Mouse (Mus musculus): ENCODE data around the gene Chst14.
A peak's percentile ranks its signal among the peaks of the same experiment; 100 is the strongest.

The Chst14 gene

DNA sequence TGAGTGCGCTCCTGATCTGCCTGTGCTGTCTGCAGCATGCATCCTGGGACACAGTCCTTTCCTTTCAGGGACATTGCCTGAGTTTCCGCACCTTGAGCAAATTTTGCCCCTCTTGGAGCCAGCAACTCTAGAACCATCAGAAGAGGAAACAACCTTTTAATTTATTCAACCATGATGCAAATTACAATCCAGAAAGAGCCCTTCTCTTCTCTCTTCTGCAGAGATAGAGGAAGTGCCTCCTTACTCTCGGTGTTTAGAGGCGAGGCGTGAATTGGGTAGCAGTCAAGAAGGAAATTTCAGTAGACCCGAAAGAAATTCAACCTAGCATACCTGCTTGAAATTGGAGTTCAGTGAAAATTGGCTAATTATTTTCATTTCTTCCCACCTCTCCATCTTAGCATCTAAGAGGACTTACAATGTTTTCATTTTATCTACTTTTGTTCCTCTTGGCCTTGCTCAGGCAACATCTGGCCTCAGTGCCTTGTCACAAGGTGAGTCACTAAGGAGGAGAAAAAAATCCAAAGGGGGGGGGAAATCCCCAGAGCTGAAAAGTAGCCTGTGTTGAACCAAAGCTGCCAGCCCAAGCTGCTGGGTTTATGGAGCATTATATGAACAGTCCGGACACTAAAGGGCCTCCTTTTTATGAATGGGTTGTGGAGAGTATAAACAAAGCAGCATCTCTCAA is 20.7 kb upstream of the Chst14 start:
- no peak for DNase-seq (ENCODE audit: low spot score in 2 of 2)

DNA sequence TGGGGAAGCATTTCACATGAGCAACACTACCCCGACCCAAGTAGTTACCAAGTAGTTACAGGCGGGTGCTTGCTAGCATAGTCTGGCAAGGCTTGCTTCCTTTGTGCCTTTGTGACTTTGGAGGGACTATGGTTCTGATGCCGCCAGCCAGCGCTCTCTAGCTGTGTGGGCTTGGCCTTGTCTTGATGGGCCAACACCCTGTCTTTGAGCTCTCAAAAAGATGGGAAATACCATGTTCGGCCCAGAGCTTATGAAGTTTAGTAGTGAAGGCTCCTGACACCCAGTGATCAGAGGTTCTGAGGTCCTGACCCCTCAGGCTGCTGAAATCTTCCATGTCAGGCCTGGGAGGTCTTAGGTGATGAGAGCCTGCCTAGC is 20.2 kb upstream of the Chst14 start:
- DNase-seq (ENCODE audit: low spot score in 2 of 2) = no peak

DNA sequence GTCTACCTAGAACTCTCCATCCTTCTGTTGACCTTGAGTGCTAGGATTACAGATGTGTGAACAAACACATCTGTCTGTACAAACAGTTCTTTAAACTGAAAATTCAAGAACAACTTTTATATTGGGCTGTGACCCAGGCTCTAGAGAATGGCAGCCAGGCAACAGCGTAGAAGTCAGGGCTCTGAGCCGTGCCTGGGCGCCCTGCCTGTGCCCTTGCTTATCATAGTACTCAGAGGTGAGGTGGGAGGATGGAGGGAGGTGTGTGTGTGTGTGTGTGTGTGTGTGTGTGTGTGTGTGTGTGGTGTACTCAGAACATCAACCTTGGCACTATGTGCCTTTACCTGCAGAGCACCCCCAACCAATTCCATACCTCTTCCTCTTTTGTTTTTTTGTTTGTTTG is 18.5 kb upstream of the Chst14 start:
- DNase-seq (ENCODE audit: low spot score in 2 of 2) = no peak

DNA sequence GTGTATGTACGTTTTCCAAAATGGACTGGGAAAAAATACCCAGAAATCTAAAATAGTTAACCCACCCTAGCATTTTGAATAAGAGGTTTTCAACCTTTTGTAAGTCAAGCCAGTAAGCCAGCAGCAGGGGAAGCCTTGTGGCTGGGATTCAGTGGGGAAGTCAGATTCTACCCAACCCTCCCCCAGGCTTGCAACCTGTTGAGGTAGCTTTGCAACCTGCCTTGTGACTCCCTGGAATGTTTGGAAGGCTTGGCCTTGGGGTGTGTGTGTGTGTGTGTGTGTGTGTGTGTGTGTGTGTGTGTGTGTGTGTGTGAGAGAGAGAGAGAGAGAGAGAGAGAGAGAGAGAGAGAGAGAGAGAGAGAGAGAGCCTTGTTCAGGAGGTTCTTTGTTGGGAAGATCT is 17.1 kb upstream of the Chst14 start:
- no peak for DNase-seq (ENCODE audit: low spot score in 2 of 2)

DNA sequence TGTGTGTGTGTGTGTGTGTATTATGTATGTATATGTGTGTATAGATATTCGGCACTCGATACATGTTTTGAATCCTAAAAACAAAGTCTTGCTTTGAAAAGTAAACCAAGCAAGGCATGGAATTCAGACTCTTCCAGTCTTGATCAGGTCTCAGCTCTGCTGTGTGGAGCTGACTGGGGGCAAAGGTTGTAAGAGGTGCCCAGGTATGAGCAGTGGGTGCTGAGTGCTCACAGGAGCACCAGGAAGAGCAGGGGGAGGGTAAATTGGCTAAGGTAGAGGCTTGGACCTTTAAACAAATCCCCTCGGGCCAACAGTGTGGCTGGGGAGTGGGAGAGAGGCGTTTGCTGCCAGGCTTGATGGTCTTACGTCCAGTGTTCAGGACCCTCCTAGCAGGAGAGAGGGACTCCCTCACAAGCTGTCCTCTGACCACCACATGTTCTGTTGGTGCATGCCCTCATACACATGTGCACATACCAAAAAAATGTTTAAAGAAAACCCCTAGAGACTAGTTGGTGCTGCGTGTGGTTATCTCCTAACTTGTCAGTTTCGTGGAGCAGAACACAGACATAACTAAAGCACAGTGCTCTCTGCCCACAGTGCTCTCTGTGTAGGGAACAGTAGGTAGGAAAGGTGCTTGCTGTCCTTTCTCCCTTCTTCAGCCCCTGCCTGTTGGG is 15.6 kb upstream of the Chst14 start:
- DNase-seq (ENCODE audit: low spot score in 2 of 2) = no peak

DNA sequence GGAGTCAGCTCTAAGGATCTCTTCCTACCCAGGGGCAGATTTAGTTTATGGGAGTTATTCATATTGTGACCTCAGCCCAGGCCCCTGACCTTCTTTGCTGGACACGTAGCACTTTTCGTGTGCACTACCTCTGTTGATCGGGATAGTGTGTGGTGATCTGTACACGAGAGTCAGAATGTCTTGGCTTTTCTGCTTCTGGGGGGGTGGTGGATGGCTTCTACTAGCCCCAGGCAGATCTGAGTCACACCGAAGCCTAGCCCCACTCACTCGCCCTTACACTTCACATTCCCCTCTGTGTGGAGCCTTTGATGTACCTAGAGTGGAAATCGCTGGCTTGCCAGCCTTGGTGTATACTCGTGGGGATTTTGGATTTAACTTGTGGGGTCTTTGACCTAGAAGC is 13.6 kb upstream of the Chst14 start:
- no peak for DNase-seq (ENCODE audit: low spot score in 2 of 2)

DNA sequence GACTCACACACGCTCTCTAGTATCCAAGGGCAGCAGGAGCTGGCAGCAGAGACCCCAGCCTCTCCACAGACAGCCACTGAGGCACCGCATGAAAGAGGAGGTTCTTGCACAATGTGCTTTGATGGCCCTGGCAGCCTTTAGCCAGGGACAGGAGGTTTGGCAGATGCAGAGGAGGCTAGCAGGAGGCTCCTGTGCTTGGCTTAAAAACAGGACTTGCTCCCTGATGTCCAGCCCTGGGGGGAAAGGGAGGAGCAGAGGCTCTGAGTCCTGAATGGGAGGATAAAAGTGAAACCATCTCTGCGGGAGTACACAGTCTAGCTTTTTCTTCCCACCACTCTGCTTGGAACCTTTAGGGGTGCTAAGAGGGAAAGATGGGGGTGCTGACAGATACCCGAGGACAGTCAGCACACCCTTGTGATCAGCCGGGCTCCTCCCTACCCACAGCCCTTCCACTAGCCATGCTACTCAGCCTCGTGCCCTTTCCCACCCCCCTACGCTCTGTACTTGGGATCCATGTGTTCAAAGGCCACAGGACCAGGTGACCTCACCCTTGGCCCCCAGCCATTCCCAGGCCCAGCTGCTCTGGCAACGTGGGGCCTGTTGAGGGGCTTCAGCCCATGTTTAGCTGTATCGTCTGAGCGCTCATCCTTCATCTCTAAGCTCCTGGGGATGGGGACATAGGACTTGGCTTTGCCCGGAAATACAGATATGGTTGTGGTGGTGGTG is 12.6 kb upstream of the Chst14 start:
- no peak for DNase-seq (ENCODE audit: low spot score in 2 of 2)

DNA sequence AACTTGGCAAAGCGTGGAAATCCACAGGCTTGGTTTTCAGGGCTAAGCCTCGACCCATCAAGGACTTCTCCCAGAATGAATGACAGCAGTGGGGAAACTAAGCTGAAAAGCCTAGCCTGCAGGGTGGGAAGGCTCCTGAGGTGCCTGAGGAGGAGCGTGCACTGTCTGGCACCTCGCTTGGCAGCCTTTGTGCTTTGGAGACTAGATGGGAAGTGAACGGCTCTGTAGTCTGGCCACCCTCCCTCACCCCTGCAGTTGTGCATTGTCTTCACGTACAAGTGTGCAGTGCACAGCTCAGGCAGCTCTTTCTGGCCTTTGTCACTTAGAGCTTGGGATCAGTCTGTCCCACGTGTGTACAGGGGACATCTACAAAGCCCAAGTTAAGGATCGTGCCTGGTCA is 11.6 kb upstream of the Chst14 start:
- no peak for DNase-seq (ENCODE audit: low spot score in 2 of 2)

DNA sequence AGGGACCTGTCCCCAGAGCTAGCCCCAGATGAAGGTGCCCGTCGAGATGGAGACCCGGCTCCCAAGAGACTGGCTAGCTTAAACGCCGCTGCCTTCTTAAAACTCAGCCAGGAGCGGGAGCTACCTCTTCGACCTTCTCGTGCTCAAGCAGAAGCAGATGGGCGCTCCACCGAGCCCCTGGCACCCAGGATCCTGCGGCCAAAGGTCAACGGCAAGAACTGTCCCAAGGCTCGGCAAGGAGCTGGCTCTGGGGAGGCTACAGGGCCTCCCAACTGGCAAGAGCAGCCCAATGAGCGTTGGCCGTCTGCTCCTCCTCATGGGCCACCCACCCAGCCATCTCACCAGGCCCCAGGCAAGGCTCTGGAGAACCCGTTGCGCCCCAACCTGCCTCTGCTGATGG is 9.9 kb upstream of the Chst14 start:
- DNase-seq (ENCODE audit: low spot score in 2 of 2) = no peak

DNA sequence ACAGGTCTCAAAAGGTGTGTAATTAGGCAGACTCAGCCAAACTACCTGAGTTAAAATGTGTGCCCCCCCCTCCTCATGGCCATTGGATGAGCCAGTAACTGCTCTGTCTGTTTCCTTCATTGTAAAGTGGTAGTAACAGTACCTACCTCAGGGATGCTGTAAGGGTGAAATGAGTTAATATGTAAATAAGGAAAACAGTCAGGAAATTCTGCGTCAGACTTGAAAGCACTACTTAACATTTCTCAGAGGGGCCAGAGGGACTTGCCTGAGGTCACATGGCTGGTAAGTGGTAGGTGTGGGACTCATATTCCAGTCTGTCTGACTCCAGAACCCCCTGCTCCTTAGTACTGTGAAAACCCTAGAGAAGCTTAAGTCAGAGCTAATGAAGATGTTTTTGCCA is 7.8 kb upstream of the Chst14 start:
- DNase-seq (ENCODE audit: low spot score in 2 of 2) = no peak

DNA sequence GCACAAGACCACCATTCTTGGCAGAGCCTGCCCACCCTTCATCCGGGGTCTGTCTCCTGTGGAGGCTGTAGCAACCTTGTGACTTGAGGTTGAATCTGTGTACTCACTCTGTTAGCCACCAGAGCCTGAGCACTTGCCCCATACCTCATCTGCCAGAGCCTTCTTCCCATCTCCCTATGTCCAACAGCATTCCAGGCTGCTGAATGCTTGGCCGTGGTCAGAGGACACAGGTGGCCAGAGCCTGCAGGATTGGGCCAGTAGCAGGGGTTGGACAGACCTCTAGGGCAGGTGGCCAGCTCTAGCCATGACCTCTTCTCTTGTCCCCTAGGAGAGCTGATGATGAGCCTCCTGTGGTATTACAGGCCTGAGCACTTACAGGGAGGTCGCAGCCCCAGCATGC is 5.9 kb upstream of the Chst14 start:
- no peak for DNase-seq (ENCODE audit: low spot score in 2 of 2)

DNA sequence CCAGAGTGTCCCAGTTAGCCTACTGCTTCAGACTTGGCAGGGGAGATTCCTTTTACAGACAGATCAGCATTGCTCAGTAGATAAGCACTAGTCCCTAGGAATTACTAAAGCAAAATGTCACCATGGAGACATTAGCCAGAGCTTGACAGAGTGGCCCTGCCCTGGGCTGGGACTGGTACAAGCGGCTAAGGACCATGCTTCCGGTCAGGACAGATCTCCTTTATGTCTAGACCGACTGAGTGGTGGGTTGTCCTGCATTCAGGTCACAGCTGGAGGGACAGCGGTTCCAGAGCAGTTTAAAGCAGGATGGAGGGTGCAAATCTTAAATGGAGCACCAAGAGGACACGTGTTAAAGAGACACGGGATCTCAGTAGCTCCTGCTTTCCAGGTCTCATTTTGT is 344 bp upstream of the Chst14 start:
- DNase-seq (ENCODE audit: low spot score in 2 of 2) = no peak

DNA sequence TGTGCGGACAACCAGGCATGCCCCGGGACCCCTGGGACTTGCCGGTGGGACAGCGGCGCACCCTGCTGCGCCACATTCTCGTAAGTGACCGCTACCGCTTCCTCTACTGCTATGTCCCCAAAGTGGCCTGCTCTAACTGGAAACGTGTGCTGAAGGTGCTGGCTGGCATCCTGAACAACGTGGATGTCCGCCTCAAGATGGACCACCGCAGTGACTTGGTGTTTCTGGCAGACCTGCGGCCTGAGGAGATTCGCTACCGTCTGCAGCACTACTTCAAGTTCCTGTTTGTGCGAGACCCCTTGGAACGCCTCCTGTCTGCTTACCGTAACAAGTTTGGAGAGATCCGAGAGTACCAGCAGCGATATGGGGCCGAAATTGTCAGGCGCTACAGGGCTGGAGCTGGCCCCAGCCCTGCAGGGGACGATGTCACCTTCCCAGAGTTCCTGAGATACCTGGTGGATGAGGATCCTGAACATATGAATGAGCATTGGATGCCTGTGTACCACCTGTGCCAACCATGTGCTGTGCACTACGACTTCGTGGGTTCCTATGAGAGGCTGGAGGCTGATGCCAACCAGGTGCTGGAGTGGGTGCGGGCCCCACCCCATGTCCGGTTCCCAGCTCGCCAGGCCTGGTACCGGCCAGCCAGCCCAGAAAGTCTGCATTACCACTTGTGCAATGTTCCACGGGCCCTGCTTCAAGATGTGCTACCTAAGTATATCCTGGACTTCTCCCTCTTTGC is 873 bp downstream of the Chst14 start:
- no peak for DNase-seq (ENCODE audit: low spot score in 2 of 2)

DNA sequence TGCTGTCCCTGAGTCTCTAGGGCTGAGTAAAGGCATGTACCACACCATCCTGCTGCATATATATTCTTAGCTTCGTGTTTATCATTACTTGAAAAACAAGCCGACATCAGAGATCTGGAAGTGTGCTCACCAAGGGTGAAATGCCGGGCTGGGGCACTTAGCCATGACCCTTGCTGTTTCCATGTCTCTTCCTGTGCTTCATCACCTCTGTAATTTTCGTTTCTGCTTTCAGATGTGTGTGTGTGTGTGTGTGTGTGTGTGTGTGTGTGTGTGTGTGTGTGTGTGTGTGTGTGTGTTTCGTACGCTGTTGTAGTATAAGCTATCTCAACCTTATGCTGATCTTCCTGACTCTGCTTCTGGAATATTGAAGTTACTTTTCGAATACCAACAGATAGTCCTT is 15.0 kb downstream of the Chst14 start:
- DNase-seq (ENCODE audit: low spot score in 2 of 2) = no peak

DNA sequence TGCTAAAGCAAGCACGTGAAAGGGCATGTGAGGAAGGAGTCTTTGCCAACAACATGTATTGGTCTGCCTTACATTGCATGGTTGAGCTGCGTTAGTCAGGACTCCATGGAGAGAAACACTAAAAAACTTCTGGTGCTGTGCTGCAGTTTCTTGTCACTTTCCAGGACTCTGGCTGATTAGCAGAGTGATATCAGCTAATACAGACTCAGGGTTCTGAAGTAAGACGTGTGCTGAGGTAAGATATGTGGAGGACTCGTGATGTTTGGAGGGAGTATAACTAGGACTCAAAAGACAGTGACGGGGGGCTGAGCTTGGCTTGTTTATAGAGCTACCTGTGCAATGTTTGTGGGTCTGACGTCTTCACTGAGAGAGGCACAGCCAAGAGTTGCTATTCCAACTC is 16.9 kb downstream of the Chst14 start:
- DNase-seq (ENCODE audit: low spot score in 2 of 2) = no peak

DNA sequence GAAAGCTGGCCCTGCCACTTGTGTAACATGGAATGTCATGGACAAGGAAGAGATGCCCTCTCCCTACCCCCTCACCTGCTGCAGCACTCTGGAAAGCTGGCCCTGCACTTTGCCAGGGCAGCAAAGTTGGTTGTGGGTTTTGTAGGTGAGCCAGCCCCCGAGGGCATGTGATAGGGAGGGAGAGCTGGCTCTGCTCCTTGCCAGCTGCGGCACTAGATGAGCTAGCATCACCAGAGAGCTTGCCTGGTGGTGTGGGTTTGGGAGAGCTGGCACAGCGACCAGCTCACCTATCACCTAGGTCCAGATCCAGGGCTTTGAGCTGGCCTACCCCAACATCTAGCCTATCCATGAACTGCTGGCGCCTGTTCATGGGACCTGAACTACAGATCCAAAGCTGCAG is 22.5 kb downstream of the Chst14 start:
- DNase-seq (ENCODE audit: low spot score in 2 of 2) = no peak

DNA sequence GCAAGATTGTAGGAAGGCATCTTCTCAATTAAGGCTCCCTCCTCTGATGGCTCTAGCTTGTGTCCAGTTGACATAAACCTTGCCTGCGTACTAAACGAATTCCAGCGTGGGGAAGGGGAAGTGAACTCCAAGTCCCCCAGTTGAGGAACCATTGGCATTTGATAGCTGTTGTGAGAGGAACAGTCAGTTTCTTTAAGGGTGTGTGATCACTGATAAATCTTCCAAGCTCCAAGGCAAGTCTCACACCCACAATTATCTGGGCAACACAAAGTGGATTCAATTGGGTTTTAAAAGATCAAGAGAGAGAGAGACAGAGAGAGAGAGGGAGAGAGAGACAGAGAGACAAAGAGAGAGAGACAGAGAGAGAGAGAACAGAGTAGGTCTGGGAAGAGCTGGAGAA is 23.4 kb downstream of the Chst14 start:
- DNase-seq (ENCODE audit: low spot score in 2 of 2) = no peak

DNA sequence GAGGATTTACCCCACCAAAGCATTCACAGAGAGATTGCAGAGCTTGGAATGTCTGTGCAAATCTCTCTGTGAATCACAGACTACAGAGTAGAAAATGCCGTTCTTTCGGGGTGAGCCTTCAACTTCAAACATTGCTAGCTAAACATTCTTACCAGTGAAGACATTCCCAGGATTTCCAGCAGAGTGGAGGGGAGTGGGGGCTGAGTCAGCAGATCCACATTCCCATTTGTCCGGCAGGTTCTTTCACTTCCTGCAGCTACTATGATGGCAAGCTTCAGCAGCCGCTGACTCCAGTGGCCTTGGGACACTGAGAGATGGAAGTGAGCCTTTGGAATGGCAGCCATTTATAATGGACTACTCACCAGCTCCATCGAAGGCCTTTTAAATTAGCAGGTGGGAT is 30.2 kb downstream of the Chst14 start:
- no peak for DNase-seq (ENCODE audit: low spot score in 2 of 2)

DNA sequence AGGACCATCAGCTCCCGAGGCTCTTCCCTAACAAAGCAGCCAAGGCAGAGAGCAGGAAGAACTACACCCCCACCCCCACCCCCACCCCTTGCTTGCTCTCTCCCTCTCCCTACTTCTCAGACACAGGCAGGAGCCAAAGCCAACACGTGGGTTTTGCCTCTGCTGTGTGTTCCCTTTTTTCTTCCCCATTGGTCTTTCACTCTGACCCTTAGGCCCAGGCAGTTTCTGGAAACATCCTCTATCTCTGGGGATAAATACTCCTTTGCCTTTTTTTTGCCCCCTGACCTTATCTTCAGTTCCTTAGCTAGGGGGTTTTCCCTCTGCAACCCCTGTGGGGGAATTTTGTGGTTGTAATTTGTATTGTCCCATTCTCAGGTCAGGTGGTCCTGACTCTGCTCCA is 33.3 kb downstream of the Chst14 start:
- DNase-seq (ENCODE audit: low spot score in 2 of 2) = no peak

DNA sequence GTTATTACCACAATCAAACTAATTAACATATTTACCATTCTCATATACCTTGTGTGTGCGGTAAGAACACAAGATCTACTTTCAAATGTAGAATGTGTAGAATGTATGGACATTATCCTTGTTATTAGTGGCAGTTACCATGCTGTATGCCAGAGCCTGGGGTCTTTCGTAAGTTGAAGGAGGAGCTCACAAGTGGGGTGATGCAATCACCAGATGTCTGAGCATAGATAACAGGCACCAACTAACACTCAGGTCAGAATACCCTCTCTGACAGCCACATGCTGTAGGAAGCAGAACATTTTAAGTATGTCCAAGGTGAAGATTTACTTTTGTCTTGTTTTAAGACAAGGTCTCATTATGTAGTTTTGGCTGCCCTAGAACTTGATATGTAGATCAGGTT is 34.1 kb downstream of the Chst14 start:
- no peak for DNase-seq (ENCODE audit: low spot score in 2 of 2)

DNA sequence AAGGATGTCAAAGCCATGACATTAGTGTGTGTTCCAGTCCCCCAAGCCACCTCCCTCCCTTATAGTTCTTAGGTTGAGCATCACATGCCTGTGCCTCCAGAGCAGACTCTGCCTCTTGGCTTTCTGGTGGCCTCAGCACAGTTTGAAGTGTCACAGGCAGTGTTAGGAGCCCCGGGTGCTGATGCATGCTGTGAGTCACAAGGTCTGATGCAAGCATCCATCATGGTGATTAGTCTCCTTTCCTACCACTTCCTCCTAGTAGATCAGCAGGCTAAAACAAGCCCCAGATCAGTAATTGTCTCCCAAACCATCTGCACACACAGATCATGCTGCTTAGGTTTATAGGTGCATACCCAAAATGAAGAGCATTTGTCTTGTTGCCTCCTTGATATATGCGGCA is 35.2 kb downstream of the Chst14 start:
- DNase-seq (ENCODE audit: low spot score in 2 of 2) = peak in 1 of 2 experiments; percentile 5

DNA sequence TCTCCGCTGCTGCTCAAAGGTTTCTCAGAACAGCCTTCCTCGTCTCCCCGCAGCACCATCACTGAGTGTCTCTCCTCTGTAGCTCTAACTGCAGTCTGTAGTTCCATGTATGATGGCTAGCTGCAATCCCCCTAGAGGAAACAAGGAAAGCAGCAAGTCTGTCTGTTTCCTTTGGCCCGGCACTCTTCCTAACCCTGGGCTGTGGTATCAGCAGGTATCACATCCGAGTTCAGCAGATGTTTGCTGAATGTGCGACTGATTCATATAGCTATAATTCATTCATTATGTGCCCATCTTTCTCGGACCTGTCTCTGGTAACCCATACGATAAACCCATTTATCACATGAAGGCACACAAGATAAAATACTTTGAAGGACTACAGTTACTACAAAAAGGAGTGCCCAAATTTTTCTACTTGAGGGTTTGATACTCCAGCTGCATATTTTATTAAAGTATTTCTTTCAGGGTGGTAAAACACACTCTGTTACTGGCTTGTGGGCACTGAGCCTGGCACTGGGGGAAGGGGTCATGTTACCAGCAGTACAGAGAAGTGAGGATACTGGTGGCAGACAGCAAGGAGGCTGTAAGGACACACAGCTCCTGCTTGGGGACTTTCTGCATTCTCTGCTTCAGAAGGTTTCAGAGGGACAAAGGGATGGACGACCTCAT is 36.8 kb downstream of the Chst14 start:
- no peak for DNase-seq (ENCODE audit: low spot score in 2 of 2)

Measured in urinary bladder, postnatal 36 days (tissue).